Mouse (Mus musculus): ENCODE results near the gene Cbfa2t2. TPM values are rescaled to one million over a fixed set of nuclear protein-coding genes. Genes with fewer than 3 reads are reported as not detected.

The Cbfa2t2 gene
- polyA plus RNA-seq, 1 experiment: 11.7 TPM

DNA sequence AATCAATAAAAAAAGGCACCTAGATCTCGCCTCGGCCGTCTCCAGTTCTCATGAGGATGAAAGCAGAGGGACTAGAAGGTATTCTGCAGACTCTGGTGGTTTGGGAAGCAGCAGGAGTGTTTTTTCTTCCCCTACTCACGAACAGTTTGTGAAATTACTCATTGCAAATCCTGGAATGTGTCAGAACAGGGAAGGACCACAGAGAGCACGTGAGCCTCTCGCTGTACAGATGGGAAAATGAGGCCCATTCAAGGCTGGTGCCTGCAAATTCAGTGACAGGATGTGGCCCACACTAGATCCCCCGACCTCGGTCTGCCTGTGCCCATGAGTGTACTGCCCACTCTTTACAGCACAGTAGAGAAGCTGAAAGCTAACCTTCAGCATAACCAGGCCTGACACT is 135.7 kb downstream of the Cbfa2t2 start:
- TF ChIP-seq POLR2A (IDR thresholded peaks at IDR 0.05; ENCODE audit: low read depth, low read length): no peak
- TF ChIP-seq CTCF (conservative IDR thresholded peaks at IDR 0.05; ENCODE audit: insufficient read depth, insufficient read length, low read depth, low read length): no peak
- H3K4me1 ChIP-seq (ENCODE audit: control insufficient read depth, insufficient read depth, low read length): no peaks in the 10 kb centered on the region; the same call in 1 of the 2 replicates

GRCm38 (mm10) chr2:154572996-154573395 is 136.7 kb downstream of the Cbfa2t2 start:
- WGBS: 78% methylated on average over 3 of the region's 3 CpGs
- no peak overlapping the region for H3K27ac ChIP-seq (ENCODE audit: insufficient read depth, low read depth, low read length)
- no peaks in the 10 kb centered on the region for H3K27me3 ChIP-seq (replicated peaks; ENCODE audit: control insufficient read depth, insufficient read depth, low read length)
- H3K4me1 ChIP-seq (ENCODE audit: control insufficient read depth, insufficient read depth, low read length): no peaks in the 10 kb centered on the region
- TF ChIP-seq CTCF (conservative IDR thresholded peaks at IDR 0.05; ENCODE audit: insufficient read depth, insufficient read length, low read depth, low read length): no peak
- TF ChIP-seq POLR2A (IDR thresholded peaks at IDR 0.05; ENCODE audit: low read depth, low read length): no peak
- no peak overlapping the region for H3K4me3 ChIP-seq (ENCODE audit: insufficient read depth, low read depth, low read length)
- H3K36me3 ChIP-seq (ENCODE audit: control insufficient read depth, insufficient read depth, low read length): no peaks in the 10 kb centered on the region
- no peak for DNase-seq

More for the DNA sequence above, 135.7 kb downstream of the Cbfa2t2 start:
- no peak for DNase-seq
- no peaks in the 10 kb centered on the region for H3K36me3 ChIP-seq (ENCODE audit: control insufficient read depth, insufficient read depth, low read length)
- 87% methylated on average over 8 of the region's 8 CpGs for WGBS
- no peaks in the 10 kb centered on the region for H3K27me3 ChIP-seq (replicated peaks; ENCODE audit: control insufficient read depth, insufficient read depth, low read length)
- no peak overlapping the region for H3K27ac ChIP-seq (ENCODE audit: insufficient read depth, low read depth, low read length)
- H3K4me3 ChIP-seq (ENCODE audit: insufficient read depth, low read depth, low read length): no peak overlapping the region

DNA sequence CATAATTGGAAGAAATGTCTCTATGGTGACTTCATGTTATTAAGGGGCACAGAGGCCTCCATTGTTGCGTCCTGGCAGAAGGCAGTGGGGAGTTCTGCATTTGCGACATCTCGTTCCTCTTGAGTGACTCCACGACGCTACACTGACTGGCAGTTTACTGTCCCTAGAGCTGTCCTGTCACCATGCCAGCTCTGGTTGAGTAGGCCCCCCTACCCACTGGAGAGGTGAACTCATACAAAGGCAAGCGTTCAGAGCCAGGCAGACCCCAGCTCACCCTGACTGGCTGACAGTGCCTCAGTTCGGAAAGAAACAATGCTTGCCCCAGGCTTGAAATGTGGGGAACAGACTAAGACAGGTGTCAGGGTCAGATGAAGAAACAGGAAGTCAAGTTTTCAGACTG is 138.0 kb downstream of the Cbfa2t2 start:
- H3K36me3 ChIP-seq (ENCODE audit: control insufficient read depth, insufficient read depth, low read length): no peaks in the 10 kb centered on the region
- H3K27me3 ChIP-seq (replicated peaks; ENCODE audit: control insufficient read depth, insufficient read depth, low read length): no peaks in the 10 kb centered on the region
- H3K4me1 ChIP-seq (ENCODE audit: control insufficient read depth, insufficient read depth, low read length): no peaks in the 10 kb centered on the region
- no peak overlapping the region for H3K4me3 ChIP-seq (ENCODE audit: insufficient read depth, low read depth, low read length)
- no peak overlapping the region for H3K27ac ChIP-seq (ENCODE audit: insufficient read depth, low read depth, low read length)
- DNase-seq: no peak
- no peak for TF ChIP-seq POLR2A (IDR thresholded peaks at IDR 0.05; ENCODE audit: low read depth, low read length)
- no peak for TF ChIP-seq CTCF (conservative IDR thresholded peaks at IDR 0.05; ENCODE audit: insufficient read depth, insufficient read length, low read depth, low read length)
- WGBS: 66% methylated on average over 7 of the region's 7 CpGs

DNA sequence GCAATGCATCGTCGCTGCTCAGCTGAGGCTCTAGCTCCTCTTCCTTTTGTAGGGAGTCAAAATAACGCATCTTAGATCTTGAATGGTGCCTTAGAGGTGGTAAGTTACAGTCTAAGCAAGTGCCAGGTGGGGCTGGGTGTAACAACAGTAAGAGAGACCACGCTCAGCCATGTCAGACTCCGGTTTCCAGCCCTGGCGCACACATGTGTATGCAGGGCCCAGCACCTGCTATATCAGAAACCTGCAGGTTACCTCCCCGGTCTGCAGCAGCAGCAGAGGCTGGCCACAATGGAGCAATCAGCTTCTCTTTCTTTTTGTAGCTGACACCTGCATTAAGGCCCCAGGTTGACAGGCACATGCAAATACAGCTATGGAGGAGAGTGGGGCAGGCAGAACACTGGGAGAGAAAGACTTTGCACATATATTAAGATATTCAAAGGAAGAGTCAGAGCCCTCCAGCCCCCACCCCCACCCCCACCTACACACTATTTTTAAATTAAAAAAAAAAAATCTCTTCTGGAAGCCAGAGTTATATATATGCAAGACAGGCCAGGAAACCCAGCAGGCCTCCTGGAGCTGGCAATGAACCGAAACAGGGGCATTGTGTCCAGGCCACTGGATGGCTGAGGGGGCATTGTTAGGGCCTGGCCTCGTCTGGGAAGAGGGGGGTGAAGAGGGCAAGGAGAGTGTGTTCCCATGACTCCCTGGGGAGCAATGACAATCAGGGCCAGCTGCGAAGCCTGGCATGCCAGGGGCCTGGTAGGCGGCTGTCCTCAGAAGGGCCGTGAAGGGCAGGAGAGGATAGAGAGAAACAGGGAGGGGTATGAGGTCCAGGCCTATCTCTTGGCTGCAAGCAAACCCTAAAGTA is 140.8 kb downstream of the Cbfa2t2 start:
- Histone ChIP-seq H3K4me1 (ENCODE audit: control insufficient read depth, insufficient read depth, low read length) (no peaks in the 10 kb centered on the region), H3K36me3 (ENCODE audit: control insufficient read depth, insufficient read depth, low read length) (no peaks in the 10 kb centered on the region), H3K27me3 (replicated peaks; ENCODE audit: control insufficient read depth, insufficient read depth, low read length) (no peaks in the 10 kb centered on the region), H3K4me3 (ENCODE audit: insufficient read depth, low read depth, low read length) (no peak overlapping the region), H3K27ac (ENCODE audit: insufficient read depth, low read depth, low read length) (no peak overlapping the region)
- no peak for DNase-seq
- WGBS: 61% methylated on average over 12 of the region's 12 CpGs
- TF ChIP-seq POLR2A (IDR thresholded peaks at IDR 0.05; ENCODE audit: low read depth, low read length) (no peak), CTCF (conservative IDR thresholded peaks at IDR 0.05; ENCODE audit: insufficient read depth, insufficient read length, low read depth, low read length) (no peak)

GRCm38 (mm10) chr2:154577744-154578067 is 141.4 kb downstream of the Cbfa2t2 start:
- no peaks in the 10 kb centered on the region for H3K27me3 ChIP-seq (replicated peaks; ENCODE audit: control insufficient read depth, insufficient read depth, low read length)
- TF ChIP-seq POLR2A (IDR thresholded peaks at IDR 0.05; ENCODE audit: low read depth, low read length) (no peak), CTCF (conservative IDR thresholded peaks at IDR 0.05; ENCODE audit: insufficient read depth, insufficient read length, low read depth, low read length) (no peak)
- WGBS: 93% methylated on average over 6 of the region's 6 CpGs
- no peak overlapping the region for H3K4me3 ChIP-seq (ENCODE audit: insufficient read depth, low read depth, low read length)
- H3K4me1 ChIP-seq (ENCODE audit: control insufficient read depth, insufficient read depth, low read length): no peaks in the 10 kb centered on the region
- no peaks in the 10 kb centered on the region for H3K36me3 ChIP-seq (ENCODE audit: control insufficient read depth, insufficient read depth, low read length)
- no peak for DNase-seq
- no peak overlapping the region for H3K27ac ChIP-seq (ENCODE audit: insufficient read depth, low read depth, low read length)

GRCm38 (mm10) chr2:154580586-154580985 is 144.3 kb downstream of the Cbfa2t2 start:
- no peaks in the 10 kb centered on the region for H3K36me3 ChIP-seq (ENCODE audit: control insufficient read depth, insufficient read depth, low read length)
- 80% methylated on average over 8 of the region's 8 CpGs for WGBS
- H3K27ac ChIP-seq (ENCODE audit: insufficient read depth, low read depth, low read length): no peak overlapping the region
- TF ChIP-seq CTCF (conservative IDR thresholded peaks at IDR 0.05; ENCODE audit: insufficient read depth, insufficient read length, low read depth, low read length) (no peak), POLR2A (IDR thresholded peaks at IDR 0.05; ENCODE audit: low read depth, low read length) (no peak)
- H3K27me3 ChIP-seq (replicated peaks; ENCODE audit: control insufficient read depth, insufficient read depth, low read length): no peaks in the 10 kb centered on the region
- no peaks in the 10 kb centered on the region for H3K4me1 ChIP-seq (ENCODE audit: control insufficient read depth, insufficient read depth, low read length)
- no peak for DNase-seq
- no peak overlapping the region for H3K4me3 ChIP-seq (ENCODE audit: insufficient read depth, low read depth, low read length)

- Histone ChIP-seq H3K4me1 (ENCODE audit: control insufficient read depth, insufficient read depth, low read length) (no peaks in the 10 kb centered on the region), H3K27me3 (replicated peaks; ENCODE audit: control insufficient read depth, insufficient read depth, low read length) (no peaks in the 10 kb centered on the region), H3K36me3 (ENCODE audit: control insufficient read depth, insufficient read depth, low read length) (no peaks in the 10 kb centered on the region), H3K27ac (ENCODE audit: insufficient read depth, low read depth, low read length) (no peak overlapping the region), H3K4me3 (ENCODE audit: insufficient read depth, low read depth, low read length) (no peak overlapping the region)
- DNase-seq: no peak
- 0 out of 2 replicates have a peak, but pooled peaks have one; percentile 11 for TF ChIP-seq CTCF (conservative IDR thresholded peaks at IDR 0.05; ENCODE audit: insufficient read depth, insufficient read length, low read depth, low read length)
- TF ChIP-seq POLR2A (IDR thresholded peaks at IDR 0.05; ENCODE audit: low read depth, low read length): no peak
- WGBS: 94% methylated on average over 1 of the region's 1 CpGs
These were observed 145.1 kb downstream of the Cbfa2t2 start for GRCm38 (mm10) chr2:154581421-154581820.
